Mouse (Mus musculus) embryonic facial prominence, embryonic 13.5 days (tissue): ENCODE measurements around the gene Peli3. TPM values are rescaled to one million over a fixed set of nuclear protein-coding genes. Genes with fewer than 3 reads are reported as not detected.
A peak's percentile ranks its signal among the peaks of the same experiment; 100 is the strongest.

Experiments
- ATAC-seq: fragments of 200-750 bp; cut with Nextera tagmentation; 2 replicates; pipeline ENCODE4 v1.8.0; 2017; ENCODE audit warnings: low read depth; ENCODE audit not compliant: insufficient number of reproducible peaks, insufficient read depth, low FRiP score, low TSS enrichment
- H3K27ac ChIP-seq: fragments of 300-500 bp; sonication (generic); 2 replicates; pipeline ENCODE4 v1.5.1; 2015; ENCODE audit warnings: moderate library complexity, mild to moderate bottlenecking, inconsistent platforms
- H3K27me3 ChIP-seq: fragments of 300-500 bp; sonication (generic); 2 replicates; pipeline ENCODE4 v1.6.1; 2015; ENCODE audit warnings: mild to moderate bottlenecking, inconsistent platforms
- H3K36me3 ChIP-seq: fragments of 300-500 bp; sonication (generic); 2 replicates; pipeline ENCODE4 v1.6.1; 2015; ENCODE audit warnings: mild to moderate bottlenecking, inconsistent platforms
- H3K4me1 ChIP-seq: fragments of 300-500 bp; sonication (generic); 2 replicates; pipeline ENCODE4 v1.6.1; 2015; ENCODE audit warnings: inconsistent platforms
- H3K4me2 ChIP-seq: fragments of 300-500 bp; sonication (generic); 2 replicates; pipeline ENCODE4 v1.6.1; 2015; ENCODE audit warnings: moderate library complexity, mild to moderate bottlenecking, inconsistent platforms
- H3K4me3 ChIP-seq: fragments of 300-500 bp; sonication (generic); 2 replicates; pipeline ENCODE4 v1.5.1; 2015; ENCODE audit warnings: mild to moderate bottlenecking, inconsistent platforms
- H3K9ac ChIP-seq: fragments of 300-500 bp; sonication (generic); 2 replicates; pipeline ENCODE4 v1.6.1; 2015; ENCODE audit warnings: mild to moderate bottlenecking, inconsistent platforms
- H3K9me3 ChIP-seq: fragments of 300-500 bp; sonication (generic); 2 replicates; pipeline ENCODE4 v1.6.1; 2016; ENCODE audit warnings: inconsistent platforms
- WGBS: fragments of 180-500 bp; shearing (Covaris S2); methylation state at CpG from one replicate; pipeline ENCODE4 v1.1.7; 2015; ENCODE audit warnings: mixed read lengths; 5-methylcytosine and 5-hydroxymethylcytosine counted together
- polyA plus RNA-seq: library from polyadenylated mRNA; unstranded; fragments of >200 nt; fragmentation: Nextera tagmentation; extraction: Ambion mirVana; gene quantifications from 2 replicates; pipeline ENCODE4 v1.2.1, GENCODE M21; 2015

The Peli3 gene
- polyA plus RNA-seq, 1 experiment from 2014 or later, result 4.2 TPM

- peak overlapping the region; percentile 55 for H3K27ac ChIP-seq
- 9% methylated on average over 13 of the region's 13 CpGs for WGBS
- peaks cover 27% of the 10 kb centered on the region for H3K4me1 ChIP-seq
- peak overlapping the region; percentile 81 for H3K9ac ChIP-seq
- peak overlapping the region; percentile 75 for H3K4me3 ChIP-seq
- peak overlapping the region; percentile 82 for H3K4me2 ChIP-seq
- ATAC-seq, result peak; percentile 59
- H3K36me3 ChIP-seq, result no peaks in the 10 kb centered on the region
- H3K27me3 ChIP-seq, result no peaks in the 10 kb centered on the region
- H3K9me3 ChIP-seq, result no peaks in the 10 kb centered on the region
These were observed 294 bp upstream of the Peli3 start for GRCm38 (mm10) chr19:4943253-4943588.

GRCm38 (mm10) chr19:4937444-4938310 lies 5.2 kb downstream of the Peli3 start:
- H3K27ac ChIP-seq, result no peak overlapping the region
- WGBS, result 75% methylated on average over 17 of the region's 17 CpGs
- H3K4me1 ChIP-seq, result peaks cover 28% of the 10 kb centered on the region
- H3K9me3 ChIP-seq, result no peaks in the 10 kb centered on the region
- H3K4me2 ChIP-seq, result no peak overlapping the region
- no peak overlapping the region for H3K9ac ChIP-seq
- H3K27me3 ChIP-seq, result no peaks in the 10 kb centered on the region
- 0 out of 2 replicates have a peak, but pooled peaks have one; percentile 32 for ATAC-seq
- H3K36me3 ChIP-seq, result peaks cover 10% of the 10 kb centered on the region
- H3K4me3 ChIP-seq, result no peak overlapping the region

GRCm38 (mm10) chr19:4936896-4937295 lies 6.0 kb downstream of the Peli3 start:
- no peak for ATAC-seq
- WGBS, result 85% methylated on average over 2 of the region's 2 CpGs

GRCm38 (mm10) chr19:4928781-4929180 lies 14.1 kb downstream of the Peli3 start:
- 62% methylated on average over 5 of the region's 5 CpGs for WGBS
- ATAC-seq, result 0 out of 2 replicates have a peak, but pooled peaks have one; percentile 5
- Histone ChIP-seq H3K9ac (peak overlapping the region; percentile 76), H3K4me2 (peak overlapping the region; percentile 65), H3K36me3 (peaks cover 40% of the 10 kb centered on the region), H3K27me3 (no peaks in the 10 kb centered on the region), H3K9me3 (no peaks in the 10 kb centered on the region), H3K4me3 (peak overlapping the region; percentile 63), H3K4me1 (peaks cover 26% of the 10 kb centered on the region), H3K27ac (peak overlapping the region; percentile 86)

More at GRCm38 (mm10) chr19:4936896-4937295, 6.0 kb downstream of the Peli3 start:
- Histone ChIP-seq H3K4me1 (peaks cover 22% of the 10 kb centered on the region), H3K4me3 (no peak overlapping the region), H3K36me3 (peaks cover 17% of the 10 kb centered on the region), H3K4me2 (no peak overlapping the region), H3K27ac (no peak overlapping the region), H3K9ac (no peak overlapping the region), H3K27me3 (no peaks in the 10 kb centered on the region), H3K9me3 (no peaks in the 10 kb centered on the region)

- under 1% methylated on average over 32 of the region's 32 CpGs for WGBS
- no peaks in the 10 kb centered on the region for H3K9me3 ChIP-seq
- ATAC-seq, result peak; percentile 95
- peak within 1 kb of the TSS; percentile 65 for H3K4me2 ChIP-seq
- peak within 1 kb of the TSS; percentile 63 for H3K4me3 ChIP-seq
- peaks cover 44% of the 10 kb centered on the region for H3K36me3 ChIP-seq
- peaks cover 26% of the 10 kb centered on the region for H3K4me1 ChIP-seq
- peak within 1 kb of the TSS; percentile 76 for H3K9ac ChIP-seq
- peak within 1 kb of the TSS; percentile 86 for H3K27ac ChIP-seq
- H3K27me3 ChIP-seq, result no peaks in the 10 kb centered on the region
These were observed 14.9 kb downstream of the Peli3 start, which contains the start of gene Dpp3 for GRCm38 (mm10) chr19:4927904-4928531. Dpp3 (minus strand) TSS chr19:4928287.

- Histone ChIP-seq H3K4me1 (peaks cover 26% of the 10 kb centered on the region), H3K9ac (no peak overlapping the region), H3K27me3 (no peaks in the 10 kb centered on the region), H3K4me2 (no peak overlapping the region), H3K4me3 (no peak overlapping the region), H3K36me3 (peaks cover 62% of the 10 kb centered on the region), H3K9me3 (no peaks in the 10 kb centered on the region), H3K27ac (no peak overlapping the region)
- ATAC-seq, result no peak
- WGBS, result 92% methylated on average over 11 of the region's 11 CpGs
These were observed 17.6 kb downstream of the Peli3 start for GRCm38 (mm10) chr19:4925121-4925860.

- 83% methylated on average over 6 of the region's 6 CpGs for WGBS
These were observed 23.3 kb downstream of the Peli3 start for GRCm38 (mm10) chr19:4919652-4920051.

GRCm38 (mm10) chr19:4916827-4917226 lies 26.1 kb downstream of the Peli3 start:
- Histone ChIP-seq H3K9ac (no peak overlapping the region), H3K36me3 (peaks cover 97% of the 10 kb centered on the region)
- 80% methylated on average over 10 of the region's 10 CpGs for WGBS

More at GRCm38 (mm10) chr19:4919652-4920051, 23.3 kb downstream of the Peli3 start:
- Histone ChIP-seq H3K4me1 (no peaks in the 10 kb centered on the region), H3K36me3 (peaks cover 99% of the 10 kb centered on the region), H3K27me3 (no peaks in the 10 kb centered on the region), H3K4me2 (no peak overlapping the region), H3K27ac (no peak overlapping the region), H3K9ac (no peak overlapping the region), H3K4me3 (no peak overlapping the region), H3K9me3 (no peaks in the 10 kb centered on the region)
- no peak for ATAC-seq

GRCm38 (mm10) chr19:4915924-4916603 lies 26.9 kb downstream of the Peli3 start:
- WGBS, result 92% methylated on average over 15 of the region's 15 CpGs

More at GRCm38 (mm10) chr19:4916827-4917226, 26.1 kb downstream of the Peli3 start:
- ATAC-seq, result no peak
- H3K4me2 ChIP-seq, result no peak overlapping the region
- H3K9me3 ChIP-seq, result no peaks in the 10 kb centered on the region
- no peak overlapping the region for H3K4me3 ChIP-seq
- no peaks in the 10 kb centered on the region for H3K4me1 ChIP-seq
- H3K27me3 ChIP-seq, result no peaks in the 10 kb centered on the region
- H3K27ac ChIP-seq, result no peak overlapping the region

GRCm38 (mm10) chr19:4909376-4909775 lies 33.6 kb downstream of the Peli3 start:
- 90% methylated on average over 7 of the region's 7 CpGs for WGBS
- Histone ChIP-seq H3K9me3 (no peaks in the 10 kb centered on the region), H3K9ac (no peak overlapping the region), H3K4me2 (no peak overlapping the region), H3K27ac (no peak overlapping the region), H3K36me3 (peaks cover 70% of the 10 kb centered on the region), H3K4me3 (no peak overlapping the region), H3K4me1 (peaks cover 6% of the 10 kb centered on the region; the same call in 1 of the 2 replicates), H3K27me3 (no peaks in the 10 kb centered on the region)
- ATAC-seq, result no peak

More at GRCm38 (mm10) chr19:4915924-4916603, 26.9 kb downstream of the Peli3 start:
- Histone ChIP-seq H3K36me3 (peaks cover 97% of the 10 kb centered on the region), H3K4me1 (no peaks in the 10 kb centered on the region), H3K4me2 (no peak overlapping the region), H3K9ac (no peak overlapping the region), H3K27me3 (no peaks in the 10 kb centered on the region), H3K9me3 (no peaks in the 10 kb centered on the region), H3K4me3 (no peak overlapping the region), H3K27ac (no peak overlapping the region)
- no peak for ATAC-seq

- Histone ChIP-seq H3K27me3 (no peaks in the 10 kb centered on the region), H3K9ac (no peak overlapping the region), H3K4me2 (no peak overlapping the region), H3K9me3 (no peaks in the 10 kb centered on the region), H3K4me3 (no peak overlapping the region), H3K4me1 (peaks cover 6% of the 10 kb centered on the region; the same call in 1 of the 2 replicates), H3K36me3 (peaks cover 60% of the 10 kb centered on the region), H3K27ac (no peak overlapping the region)
- no peak for ATAC-seq
- 86% methylated on average over 4 of the region's 4 CpGs for WGBS
These were observed 34.8 kb downstream of the Peli3 start for GRCm38 (mm10) chr19:4908107-4908506.
